Mouse (Mus musculus) kidney, postnatal 10 days (tissue): Measurements from ENCODE around the gene Vmn2r29.
"Not testable (repeated sequence)": the region's sequence is repeated elsewhere in the genome, so short reads cannot be mapped to it uniquely, and the experiment has no call there.

ENCODE experiments used
- DNase-seq: peaks from one replicate; pipeline ENCODE4 v3.0.0; 2021; ENCODE audit warnings: mixed read lengths

Vmn2r29 gene

DNA sequence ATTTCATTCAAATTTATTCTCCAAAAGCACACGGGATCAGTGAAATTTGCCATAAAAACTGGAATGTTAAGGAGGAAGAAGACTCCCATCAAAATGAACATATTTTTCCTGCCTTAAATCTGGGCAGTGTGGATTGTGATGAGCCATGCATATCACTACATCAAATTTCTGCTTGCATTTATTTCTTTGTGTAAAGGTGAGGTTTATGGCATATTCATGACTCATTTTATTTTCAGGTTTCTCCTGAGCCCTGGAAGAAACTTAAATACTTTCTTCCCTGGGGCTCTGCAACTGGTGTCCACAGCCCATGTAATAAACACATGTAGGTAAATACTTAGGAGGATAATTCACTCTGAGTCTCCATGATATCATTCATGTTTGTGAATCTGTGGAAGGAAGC, at the start of gene Vmn2r29:
Vmn2r29 (minus strand) TSS at position 101 of the 400 bp plus-strand sequence.
- DNase-seq = not testable (repeated sequence)

DNA sequence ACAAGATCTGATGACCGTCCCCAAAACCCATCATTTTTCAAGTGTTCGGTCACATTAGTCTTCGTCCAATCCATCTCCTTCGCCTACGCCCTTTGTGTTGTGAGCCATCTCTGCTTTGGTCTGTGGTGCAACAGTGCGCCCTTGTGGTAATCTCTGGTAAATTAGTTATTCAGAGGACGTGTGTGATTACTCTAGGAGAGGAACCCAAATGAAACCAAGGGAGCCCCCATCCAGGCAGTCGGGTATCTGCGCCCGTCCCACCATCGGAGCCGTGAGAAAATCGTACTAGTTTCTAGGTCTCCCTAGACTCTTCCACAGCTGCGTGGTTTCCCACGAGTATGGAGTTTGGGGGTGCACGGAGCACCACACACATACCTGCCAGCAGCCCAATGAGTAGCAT, 48.5 kb upstream of the Vmn2r29 start:
- DNase-seq = peak; percentile 54

- DNase-seq = no peak
These were observed 34.3 kb upstream of the Vmn2r29 start for GRCm38 (mm10) chr7:7281383-7281782.

DNA sequence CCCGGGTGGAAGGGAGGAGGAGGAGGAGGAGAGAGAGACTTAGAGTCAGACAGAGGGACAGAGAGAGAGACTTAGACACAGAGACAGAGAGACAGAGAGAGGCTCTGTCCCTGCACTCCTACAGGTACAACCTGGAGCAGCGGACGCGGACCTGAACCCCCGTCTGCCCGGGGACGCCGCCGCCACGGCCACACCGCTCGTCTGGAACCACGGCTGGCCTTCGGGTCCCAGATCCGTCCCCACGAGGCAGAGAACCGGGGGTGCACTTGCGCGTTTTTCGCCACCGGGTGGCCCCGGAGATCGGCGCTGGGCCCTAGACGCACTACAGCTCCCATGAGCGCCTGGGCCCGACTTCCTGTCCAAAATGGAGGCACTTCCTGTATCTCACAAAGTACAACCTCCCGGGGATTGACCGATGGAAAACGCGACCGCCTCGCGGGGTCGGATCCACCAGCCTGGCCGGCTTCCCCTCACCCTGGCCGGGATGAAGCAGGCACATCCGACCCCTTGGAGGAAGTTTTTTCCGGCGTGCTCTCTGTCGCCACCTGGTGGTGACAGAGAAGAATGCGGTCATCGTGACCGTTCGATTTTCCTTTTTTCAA, 30.9 kb upstream of the Vmn2r29 start, which contains the start of gene Gm45844:
Gm45844 (minus strand) TSS at position 324 of the 602 bp plus-strand sequence.
- peak; percentile 90 for DNase-seq

GRCm38 (mm10) chr7:7277556-7277955, 30.4 kb upstream of the Vmn2r29 start:
- peak; percentile 50 for DNase-seq

DNA sequence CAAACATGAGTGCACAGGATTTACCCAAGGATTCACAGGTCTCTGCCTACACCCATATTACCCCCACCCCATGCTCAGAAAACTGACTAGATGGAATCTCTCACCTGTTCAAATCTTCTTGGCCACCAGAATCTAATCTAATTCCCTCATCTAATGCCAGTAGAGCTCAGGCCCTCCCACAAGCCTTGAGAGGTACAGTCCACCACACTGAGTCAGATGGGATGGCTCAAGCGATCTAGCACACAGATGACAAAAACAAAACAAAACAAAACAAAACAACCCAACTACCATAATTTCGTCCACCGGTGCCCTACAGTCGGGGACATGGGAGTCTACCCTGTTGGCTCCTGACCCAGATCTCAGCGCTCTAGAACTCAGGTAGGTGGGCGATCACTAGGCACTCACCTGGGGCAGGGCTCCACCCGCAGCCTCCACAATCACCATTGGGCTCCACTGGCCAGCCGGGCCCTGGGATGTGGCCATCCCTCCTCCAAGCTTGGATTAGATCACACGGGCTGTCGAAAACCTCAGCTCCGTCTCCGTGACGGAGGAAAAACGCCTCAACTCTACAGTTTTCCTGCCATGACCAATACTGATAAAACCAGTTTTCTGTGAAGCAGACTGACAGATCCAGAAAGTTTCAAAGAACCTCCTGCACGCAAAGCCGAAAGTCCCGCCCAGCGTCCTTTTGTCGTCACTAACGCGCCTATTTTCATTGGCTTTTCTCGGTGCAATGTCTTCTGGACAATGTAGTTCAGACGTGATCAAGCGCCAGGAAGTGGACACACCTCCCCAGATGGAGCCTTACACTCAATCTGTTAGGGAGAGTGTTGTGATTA, 37.6 kb downstream of the Vmn2r29 start, which contains the start of gene Zfp772:
Zfp772 (minus strand) TSS at position 686 of the 839 bp plus-strand sequence.
- peak; percentile 49 for DNase-seq

DNA sequence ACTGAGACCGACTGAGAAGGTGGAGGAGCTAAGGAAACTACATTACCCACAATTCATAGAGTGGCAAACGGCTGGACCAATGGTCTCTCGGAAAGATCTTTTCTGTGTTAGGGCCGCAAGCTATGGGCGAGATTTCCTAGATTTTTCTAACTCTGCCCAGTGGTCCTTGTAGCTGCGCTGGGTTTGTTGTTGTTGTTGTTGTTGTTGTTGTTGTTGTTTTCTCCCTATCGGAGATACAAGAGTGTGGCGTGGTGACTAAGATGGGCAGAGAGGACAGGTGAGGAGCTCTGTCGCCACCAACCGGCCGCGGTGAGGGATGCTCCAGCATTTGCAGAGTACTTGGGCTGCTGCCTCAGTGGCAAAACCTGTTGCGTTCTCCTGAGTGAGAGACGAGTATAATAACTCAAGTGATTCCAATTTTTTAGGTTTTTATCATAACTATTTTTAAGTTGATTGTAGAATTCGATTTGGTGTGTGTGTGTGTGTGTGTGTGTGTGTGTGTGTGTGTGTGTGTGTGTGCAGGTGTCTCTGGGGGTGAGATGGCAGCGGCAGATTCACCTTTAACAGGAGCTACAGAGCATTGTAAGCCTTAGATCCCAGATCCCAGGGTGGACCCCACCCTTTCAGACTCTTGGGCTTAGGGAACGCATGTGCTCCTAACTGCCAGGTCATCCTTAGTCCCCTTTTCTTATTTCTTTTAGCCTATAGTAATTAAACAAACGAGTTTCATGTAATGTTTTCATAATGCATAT, 58.8 kb downstream of the Vmn2r29 start:
- DNase-seq = peak; percentile 80

DNA sequence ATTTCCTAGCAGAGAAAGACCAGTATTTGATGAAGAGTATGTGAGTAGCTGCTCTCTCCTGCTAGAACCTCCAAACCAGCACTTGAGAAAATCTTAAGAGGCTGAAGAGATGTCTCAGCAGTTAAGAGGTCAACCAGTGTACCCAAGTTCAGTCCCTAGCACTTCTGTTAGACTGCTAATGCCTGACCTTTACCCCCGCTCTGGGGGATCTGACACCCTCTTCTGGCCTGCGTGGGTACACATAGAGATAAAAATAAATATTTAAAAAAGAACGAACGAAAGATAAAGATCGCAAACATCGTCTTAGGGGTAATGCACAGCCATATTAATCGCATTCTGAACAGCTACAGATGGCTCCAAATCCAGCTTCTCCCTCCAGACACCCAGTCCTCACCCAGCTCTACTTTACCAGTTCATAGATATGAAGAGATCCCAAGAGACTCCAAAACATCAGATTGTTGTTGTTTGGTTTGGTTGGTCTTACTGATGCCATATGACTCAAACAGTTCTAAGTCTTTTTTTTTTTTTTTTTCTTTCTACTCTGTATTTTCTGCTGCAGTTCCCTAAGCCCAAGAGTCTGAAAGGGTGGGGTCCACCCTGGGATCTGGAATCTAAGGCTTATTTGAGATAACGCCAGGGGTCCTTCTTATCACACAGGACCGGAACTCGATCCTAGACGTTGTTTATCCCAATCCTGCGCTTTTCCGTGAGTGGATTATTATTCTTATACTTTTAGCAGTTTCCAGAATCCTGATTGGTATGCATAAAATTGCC, 59.5 kb downstream of the Vmn2r29 start:
- no peak for DNase-seq

DNA sequence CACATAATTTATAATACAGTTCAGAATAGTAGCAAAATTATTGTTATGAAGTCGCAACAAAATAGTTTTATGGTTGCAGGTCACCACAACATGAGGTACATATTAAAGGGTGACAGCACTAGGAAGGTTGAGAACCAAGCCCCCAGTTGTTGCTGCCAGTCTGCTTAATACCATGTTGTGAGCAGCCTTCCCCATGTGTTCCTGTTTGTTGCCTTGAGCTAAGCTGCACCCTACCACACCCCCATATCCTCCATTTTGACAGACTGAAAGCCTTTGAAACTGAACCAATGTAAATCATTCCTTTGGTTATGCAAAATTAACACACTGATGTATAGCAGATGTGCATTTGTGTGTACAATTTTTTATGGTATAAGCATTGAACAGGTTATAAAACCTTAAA, 61.2 kb downstream of the Vmn2r29 start:
- DNase-seq = no peak
